Mouse (Mus musculus) liver, adult 2 months (tissue): Measurements from ENCODE around the gene Polr1a. TPM values are rescaled to one million over a fixed set of nuclear protein-coding genes. Genes with fewer than 3 reads are reported as not detected.

Experiments used
- DNase-seq: peaks from one replicate; pipeline ENCODE4 v3.0.0-alpha.2; 2011; ENCODE audit warnings: low read depth, low spot score; ENCODE audit errors: extremely low read depth
- H3K27ac ChIP-seq: fragments of 200-500 bp; replicated peaks from 2 replicates; pipeline ENCODE4 v1.5.1; 2012; ENCODE audit warnings: low read depth, mild to moderate bottlenecking, control low read depth, inconsistent platforms, low read length; ENCODE audit not compliant: insufficient read depth
- H3K27me3 ChIP-seq: fragments of 200-500 bp; 2 replicates; pipeline ENCODE4 v1.6.1; 2012; ENCODE audit warnings: mild to moderate bottlenecking, moderate library complexity, low read length, inconsistent platforms; ENCODE audit not compliant: control insufficient read depth, insufficient read depth
- H3K36me3 ChIP-seq: fragments of 200-500 bp; 2 replicates; pipeline ENCODE4 v1.6.1; 2012; ENCODE audit warnings: low read length, inconsistent platforms; ENCODE audit not compliant: control insufficient read depth, insufficient read depth
- H3K4me1 ChIP-seq: fragments of 200-500 bp; 2 replicates; pipeline ENCODE4 v1.6.1; 2011; ENCODE audit warnings: low read length; ENCODE audit not compliant: control insufficient read depth, insufficient read depth
- H3K4me3 ChIP-seq: fragments of 200-500 bp; 2 replicates; pipeline ENCODE4 v1.5.1; 2011; ENCODE audit warnings: low read depth, mild to moderate bottlenecking, control low read depth, low read length, moderate library complexity; ENCODE audit not compliant: insufficient read depth
- H3K79me2 ChIP-seq: fragments of 200-500 bp; 2 replicates; pipeline ENCODE4 v1.6.1; 2012; ENCODE audit warnings: inconsistent platforms, mild to moderate bottlenecking, low read length, moderate library complexity; ENCODE audit not compliant: control insufficient read depth, insufficient read depth
- H3K9ac ChIP-seq: fragments of 200-500 bp; 2 replicates; pipeline ENCODE4 v1.6.1; 2012; ENCODE audit warnings: low read depth, mild to moderate bottlenecking, control low read depth, inconsistent platforms, low read length
- CTCF ChIP-seq: fragments of 200-500 bp; IDR thresholded peaks from 2 replicates; pipeline ENCODE4 v1.5.1; 2011; ENCODE audit warnings: low read depth, low read length, control low read depth
- POLR2A ChIP-seq: fragments of 200-500 bp; IDR thresholded peaks from 2 replicates; pipeline ENCODE4 v1.6.1; 2011; ENCODE audit warnings: low read length, control low read depth; ENCODE audit not compliant: insufficient read depth; ENCODE audit errors: extremely low read depth
- WGBS: fragments of 180-500 bp; shearing (Covaris S2); methylation state at CpG from one replicate; pipeline ENCODE4 v1.1.7; 2018; 5-methylcytosine and 5-hydroxymethylcytosine counted together
- polyA plus RNA-seq: library from polyadenylated mRNA; depleted of rRNA; stranded (reverse); fragments of >200 nt; gene quantifications from 2 replicates; pipeline ENCODE4 v1.2.3, GENCODE M21; 2012
- total RNA-seq: library from RNA; depleted of rRNA; stranded (reverse); fragments of >200 nt; gene quantifications from 2 replicates; pipeline ENCODE4 v1.2.3, GENCODE M21; 2014

Gene Polr1a
- total and polyA plus RNA-seq, 2 experiments = 8.6 to 9.3 TPM

DNA sequence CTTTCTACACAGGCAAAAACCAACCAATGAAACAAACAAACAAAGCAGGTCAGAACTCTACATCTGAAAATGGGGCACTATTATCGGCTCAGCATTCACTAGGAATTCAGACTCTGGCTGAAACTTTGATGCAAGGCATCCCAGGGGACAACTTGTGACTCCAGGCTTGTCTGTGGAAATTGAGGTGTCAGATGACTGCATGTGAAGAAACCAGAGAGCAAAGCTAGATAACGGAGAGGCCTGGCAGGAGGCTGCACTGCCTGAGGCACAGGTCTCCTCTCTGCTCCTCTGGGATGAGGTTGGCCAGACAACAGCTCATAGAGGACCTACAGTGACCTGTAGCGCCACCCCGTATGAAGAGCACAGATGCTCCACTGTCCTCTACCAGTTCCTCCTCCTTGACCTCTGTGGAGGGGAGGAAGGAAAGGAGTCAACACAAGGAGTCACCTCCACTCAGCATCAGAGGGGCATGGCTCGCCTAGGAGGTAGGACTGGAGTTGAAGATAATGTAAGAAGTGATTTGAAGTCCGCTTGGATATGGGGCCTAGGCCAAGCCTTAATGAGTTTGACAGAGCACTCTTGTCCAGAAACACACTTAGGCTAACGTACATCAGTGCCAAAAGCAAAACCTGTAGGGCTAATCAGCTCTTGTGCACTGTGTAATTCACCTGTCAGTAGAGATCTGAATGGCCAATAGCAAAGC is 78.8 kb downstream of the Polr1a start:
- H3K27ac ChIP-seq = 0 out of 2 replicates have a peak overlapping the region, but pooled peaks have one; percentile 45
- H3K4me3 ChIP-seq = no peak overlapping the region
- WGBS = 93% methylated on average over 7 of the region's 7 CpGs
- TF ChIP-seq POLR2A (no peak), CTCF (no peak)
- no peaks in the 10 kb centered on the region for H3K27me3 ChIP-seq
- no peaks in the 10 kb centered on the region for H3K36me3 ChIP-seq
- DNase-seq = no peak
- no peak overlapping the region for H3K9ac ChIP-seq
- H3K4me1 ChIP-seq = peaks cover 31% of the 10 kb centered on the region
- H3K79me2 ChIP-seq = no peaks in the 10 kb centered on the region

DNA sequence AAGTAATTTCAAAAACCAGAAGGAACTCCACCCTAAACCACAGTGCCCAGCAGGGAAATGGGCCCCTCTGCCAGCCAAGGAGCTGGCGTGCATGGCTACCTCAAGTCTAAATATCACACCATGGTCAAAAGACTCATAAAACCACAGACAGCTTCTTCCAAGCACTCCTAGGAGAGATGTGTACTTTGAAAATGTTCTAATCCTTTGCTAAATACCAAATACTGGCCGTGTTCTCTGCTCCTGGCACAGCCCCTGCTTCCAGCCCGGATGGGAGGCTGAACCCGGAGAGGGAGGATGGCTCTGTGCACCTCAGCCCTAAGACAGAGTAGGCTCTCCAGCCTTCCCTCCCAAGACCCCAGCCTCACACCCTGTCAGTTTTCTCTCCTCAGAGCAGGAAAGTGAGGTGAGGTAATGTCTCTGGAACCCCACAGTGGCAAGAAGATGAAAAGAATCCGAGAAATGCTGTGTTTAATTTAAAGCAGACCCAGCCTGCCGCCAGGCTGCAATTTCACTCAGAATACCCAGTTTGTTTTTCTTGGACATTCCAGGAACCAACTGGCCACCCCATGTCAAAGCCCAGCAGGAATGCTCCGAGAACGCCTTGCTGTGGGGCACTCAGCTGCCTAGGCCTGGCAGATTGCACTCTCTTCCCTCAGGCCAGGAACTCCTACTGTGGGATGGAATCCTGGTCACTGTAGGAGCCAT is 80.9 kb downstream of the Polr1a start:
- Histone ChIP-seq H3K27ac (peak overlapping the region; percentile 97), H3K9ac (peak overlapping the region; percentile 44)
- 27% methylated on average over 8 of the region's 8 CpGs for WGBS

DNA sequence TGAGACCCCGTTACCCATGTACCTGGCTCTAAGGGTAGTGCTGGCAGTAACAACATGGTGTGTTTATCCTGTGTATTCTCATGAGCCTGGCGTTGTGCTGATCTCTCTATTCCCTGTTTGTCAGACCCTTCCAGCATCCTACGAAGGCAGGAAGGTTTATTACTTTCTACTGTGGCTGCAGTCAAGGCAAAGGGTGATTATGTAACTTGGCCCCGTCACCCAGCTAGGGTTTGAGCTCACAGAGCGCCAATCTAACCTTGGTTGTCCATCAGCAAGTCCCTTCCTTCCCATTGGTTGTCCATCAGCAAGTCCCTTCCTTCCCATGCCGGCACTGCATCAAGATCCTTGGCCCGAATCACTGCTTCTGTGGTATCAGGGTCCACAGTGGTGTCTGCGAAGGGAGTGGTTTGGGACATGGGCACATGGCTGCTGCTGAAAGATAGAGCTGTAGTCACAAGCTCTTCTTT is 81.6 kb downstream of the Polr1a start:
- WGBS = 38% methylated on average over 8 of the region's 8 CpGs
- DNase-seq = peak; percentile 87
- peak overlapping the region; percentile 97 for H3K27ac ChIP-seq
- no peak overlapping the region for H3K4me3 ChIP-seq
- no peak for TF ChIP-seq CTCF
- TF ChIP-seq POLR2A = no peak
- no peaks in the 10 kb centered on the region for H3K79me2 ChIP-seq
- H3K9ac ChIP-seq = peak overlapping the region; percentile 38
- H3K27me3 ChIP-seq = no peaks in the 10 kb centered on the region
- H3K36me3 ChIP-seq = no peaks in the 10 kb centered on the region
- H3K4me1 ChIP-seq = peaks cover 40% of the 10 kb centered on the region

More for the DNA sequence above, 80.9 kb downstream of the Polr1a start:
- no peak overlapping the region for H3K4me3 ChIP-seq
- H3K79me2 ChIP-seq = no peaks in the 10 kb centered on the region
- H3K36me3 ChIP-seq = no peaks in the 10 kb centered on the region
- no peak for TF ChIP-seq POLR2A
- TF ChIP-seq CTCF = no peak
- H3K4me1 ChIP-seq = peaks cover 40% of the 10 kb centered on the region
- DNase-seq = peak; percentile 55
- H3K27me3 ChIP-seq = no peaks in the 10 kb centered on the region

DNA sequence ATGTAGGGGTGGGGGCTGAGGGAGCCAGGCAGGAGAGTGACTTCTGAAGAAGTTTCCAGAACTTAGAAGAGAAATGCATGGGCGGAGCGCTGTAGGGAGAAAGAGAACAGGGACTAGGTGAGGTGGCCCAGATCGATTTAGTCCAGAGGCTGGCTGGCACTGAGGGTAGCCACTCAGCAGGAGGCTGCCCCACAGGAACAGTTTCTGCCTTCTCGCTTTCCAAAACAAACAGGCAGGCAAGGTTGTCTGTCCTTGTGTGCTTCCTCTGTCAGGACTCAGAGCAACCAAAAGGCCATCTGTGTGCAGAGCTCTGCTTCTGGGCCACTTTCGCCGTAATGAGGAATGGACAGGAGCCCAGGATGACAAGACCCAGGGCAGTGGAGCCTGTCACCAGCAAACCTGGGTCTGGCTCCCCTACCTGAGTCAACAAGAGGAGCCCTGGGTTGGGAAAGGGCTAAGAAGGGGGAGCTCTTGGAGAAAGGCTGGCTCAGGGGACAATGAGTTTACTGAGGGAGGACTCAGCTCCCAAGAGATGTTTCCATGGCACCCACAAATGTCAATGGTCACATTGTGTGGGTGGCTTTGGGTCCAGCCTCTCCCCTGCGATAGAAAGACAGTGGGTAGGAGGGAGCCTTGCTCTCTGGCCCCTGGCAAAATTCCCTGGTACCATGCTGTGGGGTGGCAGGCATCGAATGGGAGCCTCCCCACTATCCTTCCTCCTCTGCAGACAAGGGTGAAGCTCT is 82.5 kb downstream of the Polr1a start:
- peak overlapping the region; percentile 99 for H3K27ac ChIP-seq
- H3K27me3 ChIP-seq = no peaks in the 10 kb centered on the region
- peaks cover 40% of the 10 kb centered on the region for H3K4me1 ChIP-seq
- no peaks in the 10 kb centered on the region for H3K36me3 ChIP-seq
- no peaks in the 10 kb centered on the region for H3K79me2 ChIP-seq
- TF ChIP-seq POLR2A (0 out of 2 replicates have a peak, but pooled peaks have one; percentile 33), CTCF (no peak)
- no peak overlapping the region for H3K4me3 ChIP-seq
- peak; percentile 99 for DNase-seq
- H3K9ac ChIP-seq = peak overlapping the region; percentile 62
- WGBS = 19% methylated on average over 8 of the region's 8 CpGs

DNA sequence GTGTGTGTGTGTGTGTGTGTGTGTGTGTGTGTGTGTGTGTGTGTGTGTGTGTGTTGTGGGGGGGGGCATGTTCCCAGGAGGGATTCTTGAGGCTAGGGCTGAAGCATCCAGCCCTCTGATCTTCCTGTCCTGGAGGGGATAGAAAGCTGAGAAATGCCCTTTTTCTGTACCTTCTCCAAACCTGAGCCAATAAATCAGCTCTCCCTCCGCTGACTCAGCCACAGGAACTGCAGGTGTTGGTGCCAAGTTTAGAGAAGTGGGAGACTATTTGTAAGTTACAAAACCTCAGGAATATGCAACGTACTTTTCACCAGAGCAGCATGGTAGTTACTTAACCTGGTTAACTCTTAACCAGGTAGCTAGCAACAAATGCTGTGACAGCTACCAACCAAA is 83.1 kb downstream of the Polr1a start:
- Histone ChIP-seq H3K4me1 (peaks cover 40% of the 10 kb centered on the region), H3K4me3 (no peak overlapping the region), H3K36me3 (no peaks in the 10 kb centered on the region), H3K79me2 (no peaks in the 10 kb centered on the region), H3K27ac (peak overlapping the region; percentile 99), H3K9ac (peak overlapping the region; percentile 62), H3K27me3 (no peaks in the 10 kb centered on the region)
- peak; percentile 80 for DNase-seq
- TF ChIP-seq POLR2A (no peak), CTCF (no peak)
- 32% methylated on average over 2 of the region's 2 CpGs for WGBS
